Mouse (Mus musculus): ENCODE measurements at regions not wholly inside any gene's neighbourhood (a gene's known extent, or its start where the extent isn't known, plus 50 kb on each side); places are given as distances from the start of the nearest gene placed in this dataset.

DNA sequence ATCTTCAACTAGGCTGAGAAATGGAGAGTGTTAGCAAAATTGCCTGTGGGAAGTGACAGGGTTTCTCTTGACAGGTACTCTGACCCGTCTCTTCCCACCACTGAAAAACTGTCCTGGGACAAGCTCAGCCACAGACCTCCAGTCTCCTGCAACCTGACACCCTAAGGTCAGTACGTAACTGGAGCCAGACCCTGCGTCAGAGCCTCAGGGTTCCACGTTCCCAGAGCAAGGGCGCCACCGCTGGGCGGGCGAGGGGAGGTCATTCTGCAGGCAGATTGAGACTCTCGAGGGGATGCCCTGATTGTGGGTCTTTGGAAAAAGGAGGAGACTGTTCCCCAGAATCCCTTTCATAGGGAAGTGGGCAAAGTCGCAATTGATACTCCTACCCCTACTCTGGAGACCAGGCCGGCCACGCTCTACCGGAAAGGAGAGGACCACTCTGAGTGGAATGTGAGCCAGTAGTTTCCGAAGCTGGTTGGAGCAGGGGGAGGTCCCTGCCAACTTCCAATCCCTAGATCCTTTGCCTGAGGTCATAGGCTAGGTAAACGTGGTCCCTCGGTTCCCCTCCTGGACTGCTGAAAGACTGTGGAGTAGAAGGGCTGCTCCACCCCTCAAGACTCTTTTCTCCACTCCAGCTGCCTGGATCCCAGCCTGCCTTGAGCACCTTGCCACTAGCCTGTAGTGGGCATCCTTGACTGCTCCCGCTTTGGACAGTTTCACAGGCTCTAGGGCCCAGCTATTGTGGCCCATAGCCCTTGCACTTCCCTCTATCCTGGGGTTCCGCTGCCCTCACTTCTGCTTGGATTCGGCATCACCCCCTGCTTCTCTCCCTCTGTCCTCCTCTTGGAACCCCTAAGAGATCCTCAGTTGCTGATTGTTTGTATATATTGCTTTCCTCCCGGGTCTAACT lies 61.0 kb upstream of the Lpcat1 start:
- DNase-seq (ENCODE audit: low spot score), result peak; percentile 41

DNA sequence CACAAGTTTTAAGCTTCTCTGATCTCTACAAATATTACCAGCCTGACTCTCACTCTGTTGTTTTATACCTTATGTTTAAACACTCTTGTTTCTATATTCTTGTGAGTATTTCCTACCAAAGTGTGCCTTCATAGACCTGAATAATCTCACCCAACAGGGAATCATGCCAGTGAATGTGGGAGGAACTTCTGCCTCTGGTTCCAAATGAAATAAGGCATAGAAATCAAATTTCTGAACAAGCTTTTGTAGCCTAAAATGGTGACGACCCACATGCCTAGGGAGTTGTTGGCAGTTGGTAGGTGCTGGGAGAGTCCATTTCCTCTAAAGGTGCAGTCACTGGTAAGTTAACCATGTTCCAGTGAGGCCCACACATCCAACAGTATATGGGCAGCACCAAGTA lies 66.1 kb upstream of the Lpcat1 start:
- DNase-seq (ENCODE audit: low spot score), result no peak

DNA sequence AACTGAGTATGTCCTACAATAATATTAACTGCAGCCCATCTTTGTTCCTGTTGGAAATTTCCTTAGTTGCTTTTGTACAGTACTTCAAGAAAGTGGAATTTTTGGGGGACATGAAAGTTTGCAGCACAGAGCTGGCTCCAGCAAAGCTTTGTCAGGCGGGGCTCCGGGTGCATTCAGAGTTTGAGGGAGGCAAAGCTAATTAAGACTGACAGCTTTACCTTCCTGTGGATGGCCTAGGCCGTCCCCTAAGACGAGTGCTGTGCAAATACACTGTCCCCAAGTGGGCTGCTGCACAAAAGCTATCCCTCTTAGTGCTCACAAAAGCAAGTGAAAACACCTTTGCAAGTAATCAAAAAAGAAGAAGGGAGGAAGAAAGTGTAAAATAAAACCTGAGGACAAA lies 68.7 kb upstream of the Ndufs6 start:
- DNase-seq (ENCODE audit: low spot score), result no peak

DNA sequence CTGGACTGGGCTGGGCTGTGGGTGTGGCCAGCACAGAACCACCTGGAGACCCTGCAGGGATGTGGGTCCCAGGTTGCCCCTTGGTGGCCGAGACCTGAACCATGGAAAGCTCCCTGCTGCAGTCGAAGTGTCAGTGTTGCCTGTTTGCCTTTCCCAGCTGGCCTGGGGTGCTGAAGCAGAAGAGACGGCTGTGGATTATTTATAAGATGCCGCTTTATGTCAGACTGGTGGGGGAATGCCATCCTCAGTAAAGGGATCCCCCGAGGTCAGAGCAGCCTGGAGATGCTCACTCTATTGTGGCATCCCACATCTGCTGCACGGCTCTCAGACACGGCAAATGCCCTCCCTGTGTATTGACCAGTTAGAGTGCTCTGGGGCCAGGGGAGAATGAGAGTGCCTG lies 67.5 kb upstream of the Ndufs6 start:
- DNase-seq (ENCODE audit: low spot score), result no peak

DNA sequence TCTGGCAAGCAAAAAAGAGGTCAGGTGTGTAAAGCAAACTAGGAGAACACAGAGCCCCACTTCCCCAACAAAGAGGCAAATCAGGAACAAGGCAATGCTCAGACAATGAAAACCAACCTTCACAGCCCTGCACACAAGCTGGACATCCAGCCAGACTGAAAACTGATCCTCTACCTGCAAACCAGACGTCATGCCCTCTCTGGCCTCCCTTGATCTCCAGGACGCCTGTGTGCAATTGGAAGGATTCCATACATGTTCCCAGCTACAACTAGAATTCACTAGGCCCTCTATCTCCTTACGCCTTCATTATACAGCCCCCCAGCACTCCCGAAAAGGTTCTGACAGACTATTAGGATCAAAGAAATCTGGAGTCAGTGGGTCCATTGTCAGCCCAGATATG lies 60.7 kb upstream of the Ndufs6 start:
- DNase-seq (ENCODE audit: low spot score), result no peak

DNA sequence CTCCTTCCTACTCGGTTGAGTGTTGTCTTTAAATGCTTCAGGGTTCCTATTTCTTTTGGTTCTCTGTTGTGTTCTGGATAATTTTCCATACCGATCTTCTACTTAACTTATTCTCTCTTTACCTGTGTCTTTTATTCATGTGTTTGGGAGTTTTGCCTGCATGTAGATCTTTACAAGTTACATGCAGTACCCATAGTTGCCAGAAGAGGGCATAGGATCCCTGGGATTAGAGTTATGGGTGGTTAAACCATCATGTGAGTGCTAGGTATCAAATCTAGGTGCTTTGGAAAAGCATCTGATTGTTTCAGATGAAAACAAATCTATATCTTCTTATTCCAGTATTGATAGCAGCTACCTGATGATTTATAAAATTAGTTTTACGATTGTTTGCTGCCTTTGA lies 55.2 kb upstream of the Ndufs6 start:
- no peak for DNase-seq (ENCODE audit: low spot score)
